Mouse (Mus musculus) induced T-regulatory cell, adult 2 months (primary cell): ENCODE data around the gene Tm4sf20.

Experiments used
- DNase-seq: peaks from one replicate; pipeline ENCODE4 v3.0.0-alpha.2; 2012; ENCODE audit warnings: low read depth

Tm4sf20 gene

GRCm38 (mm10) chr1:82775293-82775692, 7.0 kb upstream of the Tm4sf20 start:
- DNase-seq = no peak

DNA sequence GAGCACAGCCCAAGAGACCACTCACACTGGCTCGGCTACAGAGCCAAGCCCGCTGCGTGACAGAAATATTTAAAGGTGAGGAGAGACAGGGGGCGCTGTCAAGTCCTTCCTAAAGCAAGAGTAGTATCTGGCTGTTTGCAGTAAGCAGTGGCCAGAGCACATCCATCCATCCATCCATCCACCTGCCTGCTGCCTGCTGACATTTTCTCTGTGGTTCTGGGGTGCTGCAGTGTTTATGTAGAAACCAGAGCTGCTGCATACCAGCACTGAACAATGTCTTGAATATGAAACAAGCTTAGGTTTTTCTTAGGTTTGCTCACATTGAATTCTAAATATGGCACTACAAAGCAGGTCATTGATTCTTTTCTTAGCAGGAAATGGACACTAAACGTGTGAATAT, 4.9 kb upstream of the Tm4sf20 start:
- no peak for DNase-seq

DNA sequence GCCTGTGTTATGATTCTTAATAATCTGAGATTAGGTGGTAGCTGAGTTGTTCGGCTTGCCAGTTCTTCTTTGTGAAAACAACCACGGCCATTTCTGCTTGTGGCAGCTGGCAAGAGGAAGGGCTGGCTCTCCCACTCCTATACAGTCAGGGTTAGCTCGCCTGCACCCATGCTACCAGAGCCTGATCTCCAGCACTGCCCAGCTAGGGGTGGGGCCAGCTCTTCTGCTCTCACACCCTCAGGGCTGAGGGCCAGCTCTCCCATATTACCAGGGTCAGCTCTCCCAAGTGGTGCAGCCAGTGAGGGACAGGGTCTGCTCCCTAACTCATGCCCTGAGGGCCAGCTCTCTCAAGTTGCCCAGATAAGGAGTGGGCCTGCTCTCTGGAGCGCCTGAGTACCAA, 4.2 kb upstream of the Tm4sf20 start:
- no peak for DNase-seq

- DNase-seq = no peak
Measured at GRCm38 (mm10) chr1:82771022-82771586, 2.8 kb upstream of the Tm4sf20 start, which contains the start of gene Gm47791. Gene Gm47791 (minus strand): TSS chr1:82771243.

- DNase-seq = no peak
Measured at GRCm38 (mm10) chr1:82766641-82767040, 1.6 kb downstream of the Tm4sf20 start.

- DNase-seq = no peak
Measured at GRCm38 (mm10) chr1:82766227-82766626, 2.0 kb downstream of the Tm4sf20 start.

DNA sequence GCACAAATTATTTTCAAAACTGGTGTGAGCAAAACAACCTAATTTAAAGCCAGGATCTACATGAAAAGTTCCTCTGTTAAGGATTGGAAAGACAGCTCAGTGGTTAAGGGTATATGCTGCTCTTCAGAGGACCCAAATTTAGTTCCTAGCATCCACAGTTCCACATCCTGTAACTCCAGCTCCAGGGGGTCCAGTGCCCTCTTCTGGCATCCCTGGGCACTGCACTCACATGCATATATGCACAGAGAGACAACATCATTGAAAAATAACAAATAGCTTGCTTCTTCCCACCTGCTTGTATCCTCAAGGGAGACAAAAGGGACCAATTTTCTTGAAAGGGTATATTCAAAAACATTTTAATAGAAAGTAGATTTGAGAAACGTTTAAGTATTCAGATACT, 6.0 kb downstream of the Tm4sf20 start:
- DNase-seq = peak; percentile 22

GRCm38 (mm10) chr1:82761454-82762169, 6.6 kb downstream of the Tm4sf20 start:
- DNase-seq = no peak

DNA sequence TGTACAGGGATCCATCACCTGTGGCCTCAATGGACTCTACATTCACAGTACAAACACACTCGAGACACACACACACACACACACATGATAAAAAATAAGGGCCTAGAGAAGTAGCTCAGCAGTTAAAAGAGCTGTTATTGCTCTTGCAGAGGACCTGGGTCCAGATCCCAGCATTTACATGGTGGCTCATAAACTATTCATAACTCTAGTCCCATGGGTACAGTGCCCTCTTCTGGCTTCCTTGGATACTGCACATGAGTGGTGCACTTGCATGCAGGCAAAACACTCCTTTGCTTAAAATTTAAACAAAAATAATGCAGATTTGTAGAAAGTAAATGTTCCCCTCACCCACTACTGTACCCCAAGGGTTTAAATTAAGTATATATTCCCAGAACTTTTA, 8.7 kb downstream of the Tm4sf20 start:
- peak; percentile 44 for DNase-seq

- no peak for DNase-seq
Measured at GRCm38 (mm10) chr1:82747714-82748452, 20.4 kb downstream of the Tm4sf20 start.

DNA sequence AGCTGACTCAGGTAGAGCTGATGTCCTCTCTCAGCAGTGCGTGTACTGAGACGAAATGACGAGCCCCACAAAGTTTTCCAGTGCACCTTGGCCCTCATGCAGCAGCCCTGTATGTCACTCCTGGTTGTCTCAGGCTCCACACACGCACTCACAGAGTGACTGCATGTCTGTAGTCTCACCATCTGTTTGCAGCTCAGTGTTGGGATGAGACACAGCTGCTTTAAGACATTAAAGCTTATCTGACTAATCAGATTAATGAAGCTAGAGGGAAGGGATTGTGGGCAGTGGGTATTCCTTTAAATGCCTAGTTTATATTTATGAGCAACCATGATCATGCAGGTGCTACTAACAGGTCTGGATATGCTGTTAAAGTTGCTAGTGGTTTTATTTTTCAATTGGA, 21.9 kb downstream of the Tm4sf20 start:
- no peak for DNase-seq

DNA sequence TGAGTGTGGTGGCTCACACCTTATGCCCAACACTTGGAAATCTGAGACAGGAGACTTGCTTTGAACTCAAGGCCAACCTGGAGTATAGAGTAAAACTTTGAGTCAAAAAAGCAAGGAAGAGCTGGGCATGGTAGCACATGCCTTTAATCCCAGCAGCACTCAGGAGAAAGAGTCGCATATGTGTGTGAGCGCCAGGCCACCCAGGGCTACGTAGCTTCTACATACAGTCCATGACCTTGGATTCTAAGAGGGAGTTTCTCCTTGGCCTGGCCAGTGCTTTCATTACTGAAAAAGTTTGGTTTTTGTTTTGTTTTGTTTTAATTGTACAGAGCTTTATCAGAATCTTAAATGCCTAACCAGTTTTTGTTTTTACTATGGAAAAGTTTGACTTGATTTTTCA, 24.3 kb downstream of the Tm4sf20 start:
- no peak for DNase-seq

DNA sequence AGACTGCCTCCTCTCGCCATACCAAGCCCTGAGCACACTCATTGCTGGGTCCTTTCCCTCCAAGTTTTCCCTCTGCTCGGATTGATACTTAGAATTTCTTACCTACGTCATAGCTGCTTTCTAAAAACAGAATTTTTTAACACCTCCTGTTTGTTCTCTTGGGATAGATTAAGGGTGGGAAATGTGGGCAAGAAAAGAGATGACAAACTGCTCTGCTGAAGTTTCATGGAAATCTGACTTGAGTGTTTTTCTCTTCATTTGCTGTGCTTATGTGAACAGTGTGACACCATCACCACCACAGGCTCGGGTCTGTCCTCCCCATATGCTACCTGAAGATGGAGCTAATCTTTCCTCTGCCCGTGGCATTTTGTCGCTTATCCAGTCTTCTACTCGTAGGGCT, 26.7 kb downstream of the Tm4sf20 start:
- no peak for DNase-seq

DNA sequence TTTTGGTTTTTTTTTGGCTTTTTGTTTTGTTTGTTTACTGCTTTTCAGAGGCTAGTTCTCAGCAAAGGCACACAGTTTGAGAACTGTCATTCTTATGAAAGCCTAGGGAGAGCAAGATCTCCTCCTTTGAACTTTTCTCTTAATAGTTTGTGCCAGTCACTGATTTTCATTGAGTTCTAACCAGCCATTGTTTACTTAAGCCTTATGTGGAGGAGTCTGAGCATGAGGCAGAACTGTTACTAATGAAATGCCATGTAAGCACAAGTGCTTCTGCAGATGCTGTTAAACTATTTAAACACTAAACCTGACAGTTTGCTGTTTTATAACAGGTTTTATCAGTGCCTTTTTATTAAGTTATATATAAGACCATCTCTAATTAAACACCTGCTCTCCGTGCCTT, 30.2 kb downstream of the Tm4sf20 start:
- DNase-seq = no peak

GRCm38 (mm10) chr1:82733357-82733756, 34.9 kb downstream of the Tm4sf20 start:
- no peak for DNase-seq

GRCm38 (mm10) chr1:82726482-82726881, 41.8 kb downstream of the Tm4sf20 start:
- DNase-seq = no peak

- peak; percentile 29 for DNase-seq
Measured at GRCm38 (mm10) chr1:82725875-82726185, 42.4 kb downstream of the Tm4sf20 start.

GRCm38 (mm10) chr1:82725026-82725874, 43.0 kb downstream of the Tm4sf20 start:
- DNase-seq = no peak

DNA sequence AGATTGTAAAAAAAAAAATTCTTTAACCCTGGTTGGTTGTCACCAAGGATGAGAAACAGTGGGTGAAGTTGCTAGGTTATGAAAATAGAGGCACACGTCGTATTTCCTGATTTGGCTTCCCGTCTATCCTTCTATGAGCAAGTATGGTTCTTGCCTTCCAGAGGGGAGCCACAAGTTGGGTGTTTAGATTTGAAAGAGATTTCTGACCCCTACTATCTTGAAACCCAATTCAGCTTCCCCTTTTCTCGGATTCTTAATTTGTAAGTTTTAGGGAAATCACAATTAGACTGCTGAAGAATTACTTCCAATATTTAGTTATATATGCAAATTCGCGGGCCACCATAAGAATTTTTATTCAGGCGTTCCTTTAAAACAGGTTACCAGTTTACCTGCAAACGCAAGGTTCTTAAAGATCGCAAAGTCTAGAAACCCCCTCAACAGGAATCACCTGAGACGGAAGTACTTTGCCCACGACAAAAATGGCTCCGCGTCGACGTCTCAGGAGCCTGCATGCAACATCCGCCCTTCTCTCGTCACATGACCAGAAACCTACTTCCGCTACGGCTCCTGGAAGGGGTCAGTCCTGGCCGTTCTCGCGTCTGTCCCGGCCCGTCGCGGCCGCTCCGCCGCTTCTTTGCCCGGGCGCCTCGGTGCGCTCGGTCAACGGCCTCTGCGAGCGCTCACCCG, 43.8 kb downstream of the Tm4sf20 start, which contains the start of gene Mff:
Gene Mff (plus strand): TSS at position 552 of the 687 bp plus-strand sequence.
- DNase-seq = peak; percentile 97

GRCm38 (mm10) chr1:82717816-82718512, 50.3 kb downstream of the Tm4sf20 start:
- DNase-seq = no peak
